Mouse (Mus musculus) heart, adult 2 months (tissue): ENCODE measurements at regions not wholly inside any gene's neighbourhood (a gene's known extent, or its start where the extent isn't known, plus 50 kb on each side); places are given as distances from the start of the nearest gene placed in this dataset.

Experiments used
- DNase-seq, 2 experiments: peaks; one replicate each; pipeline ENCODE4 v3.0.0; 2021
- H3K27ac ChIP-seq: fragments of 200-600 bp; 2 replicates; pipeline ENCODE4 v1.8.1; 2022
- H3K27me3 ChIP-seq: fragments of 200-500 bp; 2 replicates; pipeline ENCODE4 v1.6.1; 2012; ENCODE audit warnings: mild to moderate bottlenecking, low read length, inconsistent platforms, mixed read lengths; ENCODE audit not compliant: control insufficient read depth, insufficient read depth
- H3K36me3 ChIP-seq: fragments of 200-500 bp; 2 replicates; pipeline ENCODE4 v1.6.1; 2012; ENCODE audit warnings: low read length, inconsistent platforms; ENCODE audit not compliant: control insufficient read depth, insufficient read depth
- H3K4me1 ChIP-seq: fragments of 200-500 bp; 2 replicates; pipeline ENCODE4 v1.6.1; 2011; ENCODE audit warnings: low read length; ENCODE audit not compliant: control insufficient read depth, insufficient read depth
- H3K4me3 ChIP-seq: fragments of 200-600 bp; 2 replicates; pipeline ENCODE4 v1.8.1; 2022
- H3K79me2 ChIP-seq: fragments of 200-500 bp; replicated peaks from 2 replicates; pipeline ENCODE4 v1.6.1; 2012; ENCODE audit warnings: mild to moderate bottlenecking, inconsistent platforms, low read length, moderate library complexity, mixed read lengths; ENCODE audit not compliant: control insufficient read depth, insufficient read depth
- H3K9ac ChIP-seq: fragments of 200-500 bp; 2 replicates; pipeline ENCODE4 v1.6.1; 2012; ENCODE audit warnings: low read depth, mild to moderate bottlenecking, control low read depth, inconsistent platforms, low read length, mixed read lengths
- CTCF ChIP-seq: fragments of 200-600 bp; IDR thresholded peaks from 2 replicates; pipeline ENCODE4 v1.8.1; 2022; ENCODE audit warnings: antibody characterized with exemption, mild to moderate bottlenecking, moderate library complexity
- EP300 ChIP-seq: fragments of 200-500 bp; IDR thresholded peaks from 2 replicates; pipeline ENCODE4 v1.6.1; 2011; ENCODE audit warnings: low read depth, low read length, control low read depth; ENCODE audit not compliant: insufficient read depth
- POLR2A ChIP-seq: fragments of 200-500 bp; IDR thresholded peaks from 2 replicates; pipeline ENCODE4 v1.6.1; 2011; ENCODE audit warnings: mild to moderate bottlenecking, low read depth, low read length, control low read depth; ENCODE audit not compliant: insufficient read depth
- WGBS: fragments of 180-500 bp; shearing (Covaris S2); methylation state at CpG from one replicate; pipeline ENCODE4 v1.1.7; 2018; 5-methylcytosine and 5-hydroxymethylcytosine counted together
- intact Hi-C: fragments of 180-260 bp; cut with DNase I; formaldehyde crosslinking; loops from one replicate; pipeline ENCODE4 v1.15.1; 2025

- no peak for DNase-seq
- Histone ChIP-seq H3K27me3 (no peaks in the 10 kb centered on the region; the same call in 1 of the 2 replicates), H3K9ac (no peak overlapping the region), H3K36me3 (no peaks in the 10 kb centered on the region), H3K4me1 (no peaks in the 10 kb centered on the region), H3K27ac (no peak overlapping the region), H3K4me3 (no peak overlapping the region), H3K79me2 (no peaks in the 10 kb centered on the region)
- TF ChIP-seq CTCF (no peak), EP300 (no peak), POLR2A (no peak)
- WGBS, result 22% methylated on average over 1 of the region's 1 CpGs
- intact Hi-C loops, result no loop called here
Observed at GRCm38 (mm10) chr3:123984028-123984427, 293.4 kb upstream of the Ndst3 start.

GRCm38 (mm10) chr3:123999957-124000616 lies 309.4 kb upstream of the Ndst3 start:
- no peaks in the 10 kb centered on the region for H3K4me1 ChIP-seq
- DNase-seq, result no peak
- no peak overlapping the region for H3K9ac ChIP-seq
- 74% methylated on average over 3 of the region's 3 CpGs for WGBS
- no peaks in the 10 kb centered on the region for H3K79me2 ChIP-seq
- intact Hi-C loops, result no loop called here
- no peaks in the 10 kb centered on the region for H3K36me3 ChIP-seq
- TF ChIP-seq EP300, result no peak
- TF ChIP-seq POLR2A, result no peak
- no peak for TF ChIP-seq CTCF
- H3K27ac ChIP-seq, result no peak overlapping the region
- H3K4me3 ChIP-seq, result no peak overlapping the region
- no peaks in the 10 kb centered on the region for H3K27me3 ChIP-seq

GRCm38 (mm10) chr3:124000883-124001282 lies 310.2 kb upstream of the Ndst3 start:
- no peak overlapping the region for H3K9ac ChIP-seq

DNA sequence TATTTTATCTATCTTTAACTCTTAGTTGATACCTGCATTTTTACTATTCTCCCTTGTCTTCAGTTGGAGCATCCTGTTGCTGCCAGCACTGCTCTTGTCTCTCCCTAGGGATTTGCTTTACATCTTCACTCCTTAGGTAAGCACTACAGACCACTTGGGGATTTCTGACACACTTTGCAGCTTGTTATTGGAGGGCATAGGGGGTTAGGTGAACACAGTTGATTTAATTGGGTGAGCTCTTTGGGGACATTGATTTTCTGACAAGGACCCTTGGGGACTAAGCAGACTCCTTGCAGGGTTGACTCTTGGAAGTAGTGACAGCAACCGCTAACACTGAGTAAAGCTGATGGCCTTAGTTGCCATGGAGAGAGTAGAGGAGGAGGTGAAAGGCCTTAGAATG lies 309.0 kb upstream of the Tram1l1 start:
- H3K4me1 ChIP-seq, result no peaks in the 10 kb centered on the region
- no peak overlapping the region for H3K4me3 ChIP-seq
- DNase-seq, result no peak
- 71% methylated on average over 1 of the region's 1 CpGs for WGBS
- H3K27ac ChIP-seq, result no peak overlapping the region
- no peak overlapping the region for H3K9ac ChIP-seq
- no peak for TF ChIP-seq EP300
- TF ChIP-seq POLR2A, result no peak
- TF ChIP-seq CTCF, result no peak
- no peaks in the 10 kb centered on the region for H3K27me3 ChIP-seq
- intact Hi-C loops, result no loop called here
- no peaks in the 10 kb centered on the region for H3K79me2 ChIP-seq
- no peaks in the 10 kb centered on the region for H3K36me3 ChIP-seq

More at GRCm38 (mm10) chr3:124000883-124001282, 310.2 kb upstream of the Ndst3 start:
- Histone ChIP-seq H3K27me3 (no peaks in the 10 kb centered on the region), H3K4me3 (no peak overlapping the region), H3K4me1 (no peaks in the 10 kb centered on the region), H3K27ac (no peak overlapping the region), H3K36me3 (no peaks in the 10 kb centered on the region), H3K79me2 (no peaks in the 10 kb centered on the region)
- 24% methylated on average over 1 of the region's 1 CpGs for WGBS
- TF ChIP-seq POLR2A (no peak), CTCF (no peak), EP300 (no peak)
- intact Hi-C loops, result no loop called here
- no peak for DNase-seq

GRCm38 (mm10) chr3:124018618-124019017 lies 302.0 kb upstream of the Tram1l1 start:
- no peak for DNase-seq
- WGBS, result 84% methylated on average over 1 of the region's 1 CpGs
- H3K27ac ChIP-seq, result no peak overlapping the region
- H3K36me3 ChIP-seq, result no peaks in the 10 kb centered on the region
- H3K4me1 ChIP-seq, result no peaks in the 10 kb centered on the region
- no peak for TF ChIP-seq CTCF
- TF ChIP-seq EP300, result no peak
- TF ChIP-seq POLR2A, result no peak
- intact Hi-C loops, result no loop called here
- no peaks in the 10 kb centered on the region for H3K27me3 ChIP-seq
- no peaks in the 10 kb centered on the region for H3K79me2 ChIP-seq
- no peak overlapping the region for H3K4me3 ChIP-seq
- no peak overlapping the region for H3K9ac ChIP-seq

- Histone ChIP-seq H3K79me2 (no peaks in the 10 kb centered on the region), H3K9ac (no peak overlapping the region), H3K36me3 (no peaks in the 10 kb centered on the region), H3K4me1 (no peaks in the 10 kb centered on the region), H3K27me3 (no peaks in the 10 kb centered on the region), H3K27ac (no peak overlapping the region), H3K4me3 (no peak overlapping the region)
- intact Hi-C loops, result no loop called here
- no peak for TF ChIP-seq POLR2A
- no peak for TF ChIP-seq EP300
- TF ChIP-seq CTCF, result no peak
- no peak for DNase-seq
- WGBS, result 80% methylated on average over 4 of the region's 4 CpGs
Observed at GRCm38 (mm10) chr3:124026188-124026587, 294.5 kb upstream of the Tram1l1 start.
